Mouse (Mus musculus) midbrain, embryonic 10.5 days (tissue): Measurements from ENCODE around the gene Cdr2l. TPM values are rescaled to one million over a fixed set of nuclear protein-coding genes. Genes with fewer than 3 reads are reported as not detected.
A peak's percentile ranks its signal among the peaks of the same experiment; 100 is the strongest.

Experiments
- DNase-seq: peaks from one replicate; pipeline ENCODE4 v3.0.0-alpha.2; 2017; ENCODE audit warnings: low spot score
- H3K27ac ChIP-seq: fragments of 300-500 bp; sonication (generic); replicated peaks from 2 replicates; pipeline ENCODE4 v1.5.1; 2016; ENCODE audit warnings: mild to moderate bottlenecking
- H3K27me3 ChIP-seq: fragments of 300-500 bp; sonication (generic); 2 replicates; pipeline ENCODE4 v1.6.1; 2016; ENCODE audit warnings: low read depth, mild to moderate bottlenecking; ENCODE audit not compliant: poor library complexity, severe bottlenecking
- H3K36me3 ChIP-seq: fragments of 300-500 bp; sonication (generic); 2 replicates; pipeline ENCODE4 v1.6.1; 2016; ENCODE audit warnings: mild to moderate bottlenecking, moderate library complexity
- H3K4me1 ChIP-seq: fragments of 300-500 bp; sonication (generic); 2 replicates; pipeline ENCODE4 v1.6.1; 2016
- H3K4me3 ChIP-seq: fragments of 300-500 bp; sonication (generic); 2 replicates; pipeline ENCODE4 v1.5.1; 2016; ENCODE audit warnings: mild to moderate bottlenecking, moderate library complexity
- H3K9me3 ChIP-seq: fragments of 300-500 bp; sonication (generic); replicated peaks from 2 replicates; pipeline ENCODE4 v1.6.1; 2016; ENCODE audit warnings: mild to moderate bottlenecking
- WGBS: fragments of 180-500 bp; shearing (Covaris S2); methylation state at CpG from one replicate; pipeline ENCODE4 v1.1.7; 2016; 5-methylcytosine and 5-hydroxymethylcytosine counted together
- polyA plus RNA-seq: library from polyadenylated mRNA; unstranded; fragments of >200 nt; fragmentation: Nextera tagmentation; extraction: Ambion mirVana; gene quantifications from 2 replicates; pipeline ENCODE4 v1.2.1, GENCODE M21; 2016

Cdr2l gene
- 16.1 and 19.7 TPM in 2 replicates for polyA plus RNA-seq

DNA sequence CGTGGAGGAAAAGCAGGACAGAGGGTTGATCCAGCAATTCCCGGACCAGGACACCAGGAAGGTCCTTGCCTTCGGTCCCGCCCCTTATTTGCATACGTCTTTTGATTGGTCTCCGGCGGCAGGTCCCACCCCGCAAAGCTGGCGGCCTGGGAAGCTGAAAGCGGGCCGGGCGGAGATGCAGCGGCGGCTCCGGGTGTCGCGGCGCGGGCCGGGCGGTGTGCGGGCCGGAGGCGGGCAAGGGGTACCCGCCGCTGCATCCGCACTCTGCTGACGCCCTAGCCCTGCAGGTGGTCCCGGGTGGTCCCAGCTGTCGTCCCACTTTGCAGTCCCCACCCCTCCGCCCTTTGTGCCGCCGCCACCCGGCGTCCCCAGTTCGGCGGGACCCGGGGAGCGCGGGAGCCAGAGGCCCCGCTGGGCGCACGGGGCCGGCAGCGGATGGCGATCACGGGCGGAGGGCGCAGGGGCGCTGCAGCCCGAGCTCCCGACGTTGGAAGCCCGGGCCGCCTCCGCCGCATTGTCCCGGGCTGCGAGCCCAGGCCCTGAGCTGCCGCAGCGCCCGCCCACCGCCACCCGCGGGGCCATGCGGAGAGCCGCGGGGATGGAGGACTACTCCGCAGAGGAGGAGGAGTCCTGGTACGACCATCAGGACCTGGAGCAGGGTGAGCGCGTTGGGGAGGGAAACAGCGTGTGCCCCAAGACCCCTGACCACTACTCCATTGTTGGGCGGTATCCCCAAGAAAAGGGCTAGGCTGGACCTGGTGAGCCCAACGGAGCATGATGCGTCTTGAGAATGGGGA lies at the start of gene Cdr2l:
Cdr2l (plus strand) TSS at position 174 of the 797 bp plus-strand sequence.
- Histone ChIP-seq H3K36me3 (peaks cover 3% of the 10 kb centered on the region; the same call in 1 of the 2 replicates), H3K27ac (peak within 1 kb of the TSS; percentile 98), H3K9me3 (0 out of 2 replicates have a peak, but pooled peaks cover 6% of the 10 kb centered on the region), H3K4me3 (peak within 1 kb of the TSS; percentile 94), H3K27me3 (peaks cover 14% of the 10 kb centered on the region; the same call in 1 of the 2 replicates), H3K4me1 (peaks cover 54% of the 10 kb centered on the region)
- peak; percentile 92 for DNase-seq
- WGBS: under 1% methylated on average over 75 of the region's 76 CpGs

- 8% methylated on average over 29 of the region's 29 CpGs for WGBS
- Histone ChIP-seq H3K4me1 (peaks cover 38% of the 10 kb centered on the region), H3K27ac (no peak within 1 kb of the TSS), H3K4me3 (peak within 1 kb of the TSS; percentile 43), H3K9me3 (no peaks in the 10 kb centered on the region), H3K27me3 (peaks cover 92% of the 10 kb centered on the region), H3K36me3 (no peaks in the 10 kb centered on the region)
- no peak for DNase-seq
Observed at GRCm38 (mm10) chr11:115334531-115334930, 47.2 kb upstream of the Cdr2l start, which contains the start of gene Otop3. TSS of gene Otop3 (plus strand) at chr11:115334731.

GRCm38 (mm10) chr11:115335223-115335622 lies 46.5 kb upstream of the Cdr2l start:
- Histone ChIP-seq H3K36me3 (no peaks in the 10 kb centered on the region), H3K4me1 (peaks cover 38% of the 10 kb centered on the region), H3K9me3 (no peaks in the 10 kb centered on the region), H3K27ac (no peak overlapping the region), H3K4me3 (peak overlapping the region; percentile 43; the same call in 1 of the 2 replicates), H3K27me3 (peaks cover 92% of the 10 kb centered on the region)
- 56% methylated on average over 12 of the region's 12 CpGs for WGBS
- no peak for DNase-seq

- Histone ChIP-seq H3K36me3 (no peaks in the 10 kb centered on the region), H3K27ac (no peak overlapping the region), H3K4me1 (peaks cover 38% of the 10 kb centered on the region), H3K9me3 (no peaks in the 10 kb centered on the region), H3K4me3 (no peak overlapping the region), H3K27me3 (peaks cover 92% of the 10 kb centered on the region)
- WGBS: 19% methylated on average over 6 of the region's 6 CpGs
- DNase-seq: no peak
Observed at GRCm38 (mm10) chr11:115336115-115336514, 45.6 kb upstream of the Cdr2l start.

GRCm38 (mm10) chr11:115337350-115337749 lies 44.4 kb upstream of the Cdr2l start:
- no peaks in the 10 kb centered on the region for H3K9me3 ChIP-seq
- no peak overlapping the region for H3K4me3 ChIP-seq
- no peaks in the 10 kb centered on the region for H3K36me3 ChIP-seq
- peaks cover 36% of the 10 kb centered on the region for H3K4me1 ChIP-seq
- DNase-seq: no peak
- H3K27me3 ChIP-seq: peaks cover 80% of the 10 kb centered on the region
- H3K27ac ChIP-seq: no peak overlapping the region
- WGBS: 67% methylated on average over 3 of the region's 3 CpGs

GRCm38 (mm10) chr11:115337826-115338225 lies 43.9 kb upstream of the Cdr2l start:
- Histone ChIP-seq H3K4me1 (peaks cover 35% of the 10 kb centered on the region), H3K27ac (no peak overlapping the region), H3K4me3 (no peak overlapping the region), H3K36me3 (no peaks in the 10 kb centered on the region), H3K27me3 (peaks cover 75% of the 10 kb centered on the region), H3K9me3 (no peaks in the 10 kb centered on the region)
- DNase-seq: no peak
- 70% methylated on average over 1 of the region's 1 CpGs for WGBS

GRCm38 (mm10) chr11:115341246-115341645 lies 40.5 kb upstream of the Cdr2l start:
- 68% methylated on average over 2 of the region's 2 CpGs for WGBS
- DNase-seq: no peak
- Histone ChIP-seq H3K9me3 (no peaks in the 10 kb centered on the region), H3K4me3 (no peak overlapping the region), H3K27ac (no peak overlapping the region), H3K36me3 (no peaks in the 10 kb centered on the region), H3K4me1 (peaks cover 13% of the 10 kb centered on the region), H3K27me3 (peaks cover 70% of the 10 kb centered on the region)

DNA sequence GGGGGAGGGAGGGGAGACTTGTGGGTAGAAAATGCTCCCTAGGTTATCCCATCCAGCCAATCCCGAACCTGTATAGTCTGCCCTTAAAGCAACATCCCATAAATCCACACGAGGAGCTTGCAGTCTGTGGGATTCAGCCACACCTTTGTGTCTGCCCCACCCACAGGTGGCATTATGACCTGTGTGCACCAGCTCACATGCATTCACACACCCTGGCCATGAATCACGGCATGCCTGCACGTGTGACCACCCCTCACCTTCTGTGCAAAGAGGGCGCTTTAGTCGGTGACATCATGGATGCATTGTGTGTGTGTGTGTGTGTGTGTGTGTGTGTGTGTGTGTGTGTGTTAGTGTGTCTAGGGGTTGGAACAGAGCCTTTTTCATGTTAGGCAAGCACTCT lies 39.9 kb upstream of the Cdr2l start:
- no peak for DNase-seq
- peaks cover 66% of the 10 kb centered on the region for H3K27me3 ChIP-seq
- H3K4me3 ChIP-seq: no peak overlapping the region
- peaks cover 12% of the 10 kb centered on the region for H3K4me1 ChIP-seq
- H3K27ac ChIP-seq: no peak overlapping the region
- no peaks in the 10 kb centered on the region for H3K36me3 ChIP-seq
- 75% methylated on average over 6 of the region's 6 CpGs for WGBS
- H3K9me3 ChIP-seq: no peaks in the 10 kb centered on the region

GRCm38 (mm10) chr11:115344967-115345366 lies 36.7 kb upstream of the Cdr2l start:
- no peaks in the 10 kb centered on the region for H3K36me3 ChIP-seq
- H3K4me1 ChIP-seq: peaks cover 17% of the 10 kb centered on the region
- DNase-seq: no peak
- peaks cover 59% of the 10 kb centered on the region for H3K27me3 ChIP-seq
- 13% methylated on average over 12 of the region's 12 CpGs for WGBS
- H3K4me3 ChIP-seq: no peak overlapping the region
- no peaks in the 10 kb centered on the region for H3K9me3 ChIP-seq
- H3K27ac ChIP-seq: no peak overlapping the region

- Histone ChIP-seq H3K36me3 (no peaks in the 10 kb centered on the region), H3K4me1 (peaks cover 17% of the 10 kb centered on the region), H3K27me3 (peaks cover 56% of the 10 kb centered on the region), H3K9me3 (no peaks in the 10 kb centered on the region), H3K27ac (no peak overlapping the region), H3K4me3 (no peak overlapping the region)
- DNase-seq: no peak
- WGBS: 52% methylated on average over 7 of the region's 7 CpGs
Observed at GRCm38 (mm10) chr11:115345515-115345914, 36.2 kb upstream of the Cdr2l start.

- Histone ChIP-seq H3K4me1 (peaks cover 17% of the 10 kb centered on the region), H3K27me3 (peaks cover 70% of the 10 kb centered on the region), H3K27ac (no peak overlapping the region), H3K4me3 (no peak overlapping the region), H3K36me3 (peaks cover 12% of the 10 kb centered on the region), H3K9me3 (no peaks in the 10 kb centered on the region)
- 66% methylated on average over 17 of the region's 17 CpGs for WGBS
- no peak for DNase-seq
Observed at GRCm38 (mm10) chr11:115348681-115349248, 33.0 kb upstream of the Cdr2l start.

GRCm38 (mm10) chr11:115349976-115350375 lies 31.7 kb upstream of the Cdr2l start:
- H3K27me3 ChIP-seq: peaks cover 66% of the 10 kb centered on the region

GRCm38 (mm10) chr11:115353375-115353774 lies 28.3 kb upstream of the Cdr2l start:
- H3K4me3 ChIP-seq: no peak overlapping the region
- no peaks in the 10 kb centered on the region for H3K9me3 ChIP-seq
- no peak overlapping the region for H3K27ac ChIP-seq
- WGBS: 93% methylated on average over 5 of the region's 5 CpGs
- H3K36me3 ChIP-seq: peaks cover 17% of the 10 kb centered on the region
- peaks cover 17% of the 10 kb centered on the region for H3K4me1 ChIP-seq
- no peak for DNase-seq
- peaks cover 70% of the 10 kb centered on the region for H3K27me3 ChIP-seq

More at GRCm38 (mm10) chr11:115349976-115350375, 31.7 kb upstream of the Cdr2l start:
- Histone ChIP-seq H3K4me1 (peaks cover 12% of the 10 kb centered on the region), H3K9me3 (no peaks in the 10 kb centered on the region), H3K4me3 (no peak overlapping the region), H3K36me3 (peaks cover 12% of the 10 kb centered on the region), H3K27ac (no peak overlapping the region)
- no peak for DNase-seq
- 84% methylated on average over 4 of the region's 4 CpGs for WGBS
